Mouse (Mus musculus) yolk sac, embryonic 10.5 days (tissue): Measurements from ENCODE around the gene Nphp4.

Source experiments
- DNase-seq: peaks from one replicate; pipeline ENCODE4 v3.0.0-alpha.2; 2017; ENCODE audit warnings: low spot score

The Nphp4 gene

DNA sequence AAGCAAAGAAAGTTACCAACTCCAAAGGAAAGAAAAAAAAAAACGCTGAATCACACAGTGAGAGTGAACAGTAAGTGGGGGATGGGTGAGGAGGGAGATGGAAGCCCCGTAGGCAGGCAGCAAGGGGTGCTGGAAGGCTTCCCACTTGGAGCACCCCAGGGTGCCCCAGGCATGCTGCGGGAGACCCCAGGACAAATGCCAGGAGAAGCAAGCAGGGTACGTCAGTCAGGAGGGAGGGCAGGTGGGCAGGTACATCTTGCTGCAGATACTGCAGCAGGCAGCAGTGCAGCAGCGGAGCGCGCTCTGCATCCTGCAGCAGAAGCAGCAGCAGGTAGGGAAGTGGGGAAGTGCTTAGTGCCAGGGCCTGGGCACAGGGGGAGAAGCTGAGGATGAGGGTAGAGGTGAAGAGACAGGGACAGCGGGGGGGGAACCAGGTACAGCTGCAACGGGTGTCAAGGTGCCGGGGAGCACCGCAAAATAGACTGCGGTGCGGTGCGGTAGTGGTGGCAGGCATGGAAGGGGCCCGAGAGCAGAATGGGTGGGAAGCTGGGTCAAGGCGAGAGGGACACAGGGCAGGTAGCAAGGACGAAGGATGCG lies at the start of gene Nphp4:
TSS of gene Nphp4 (plus strand) at position 280 of the 597 bp plus-strand sequence.
- DNase-seq: no peak

DNA sequence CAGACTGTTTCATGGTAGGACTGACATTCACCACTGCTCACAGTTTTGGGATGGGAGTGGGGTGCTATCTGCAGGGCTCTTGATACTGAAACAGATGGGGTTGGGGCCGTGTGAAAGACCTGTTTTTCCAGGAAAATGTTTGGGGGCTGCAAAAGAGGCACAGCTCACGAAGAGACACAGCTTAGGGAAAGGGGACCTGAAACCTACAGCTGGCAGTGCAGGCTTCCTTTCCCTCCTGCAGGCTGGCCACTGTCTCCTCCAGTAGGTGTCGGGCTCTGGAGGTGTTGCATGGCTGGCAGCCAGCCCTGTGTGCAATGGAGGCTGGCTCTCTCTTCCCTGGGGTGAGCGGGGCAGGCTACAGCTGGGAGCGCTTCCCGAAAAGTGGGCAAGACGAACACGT lies 48.2 kb upstream of the Nphp4 start:
- no peak for DNase-seq

GRCm38 (mm10) chr4:152432308-152432707 lies 44.2 kb upstream of the Nphp4 start:
- no peak for DNase-seq

DNA sequence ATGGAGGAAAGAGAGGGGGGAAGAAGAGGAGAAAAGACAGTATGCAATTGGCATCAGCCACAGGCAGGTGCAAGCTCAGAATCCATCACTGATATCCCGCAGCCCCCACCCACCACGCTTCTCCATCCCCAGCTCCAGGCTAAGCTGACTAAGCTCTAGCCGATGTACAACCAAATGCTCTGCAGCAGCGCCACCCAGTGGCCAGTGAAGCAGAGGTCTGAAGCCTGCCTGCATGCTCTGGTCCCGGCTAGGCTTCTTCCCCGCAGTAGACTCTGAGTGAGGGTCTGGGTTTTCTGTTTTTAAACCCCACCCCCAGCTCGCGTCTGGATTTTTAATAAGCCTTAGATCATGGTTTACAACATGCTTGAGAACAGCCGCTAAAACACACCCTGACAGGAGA lies 41.7 kb upstream of the Nphp4 start:
- peak; percentile 67 for DNase-seq

DNA sequence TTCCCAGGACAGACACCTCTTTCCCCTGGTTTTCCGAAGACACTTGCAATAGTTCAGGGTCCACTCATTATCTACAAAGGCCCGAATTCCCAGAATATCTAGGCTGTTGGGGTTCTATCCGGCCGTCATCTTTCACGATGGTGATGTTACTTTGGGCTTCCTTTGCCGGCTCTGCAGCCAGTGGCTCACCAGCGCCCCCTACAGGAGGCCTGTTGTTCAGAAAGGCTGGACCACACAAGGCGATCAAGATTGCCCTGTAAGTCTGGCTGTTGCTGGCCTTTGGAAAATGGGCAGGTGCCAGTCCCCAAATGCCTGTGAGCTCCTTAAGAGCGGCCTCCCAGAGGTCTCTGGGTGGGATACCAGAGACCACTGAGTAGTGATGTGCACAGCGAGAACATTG lies 41.3 kb upstream of the Nphp4 start:
- peak; percentile 11 for DNase-seq

DNA sequence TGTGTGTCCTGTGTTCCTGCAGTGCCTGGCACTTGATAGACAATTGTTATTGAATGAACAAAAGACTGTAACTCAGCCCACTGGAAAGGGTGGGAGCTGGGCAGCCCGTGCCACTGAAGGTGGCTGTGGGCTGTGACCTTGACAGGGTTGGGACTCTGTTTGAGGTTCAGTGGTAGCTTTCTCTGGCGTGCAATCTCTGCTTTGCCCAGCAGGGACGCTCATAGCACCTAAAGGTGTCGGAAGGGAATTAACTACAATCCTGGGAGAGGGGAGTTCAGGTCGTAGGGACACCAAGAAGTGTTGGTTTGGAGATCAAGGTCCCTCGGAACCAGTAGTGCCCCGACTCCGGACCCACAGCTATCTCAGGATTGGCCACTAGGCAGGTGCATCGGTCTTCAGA lies 35.6 kb upstream of the Nphp4 start:
- DNase-seq: no peak

DNA sequence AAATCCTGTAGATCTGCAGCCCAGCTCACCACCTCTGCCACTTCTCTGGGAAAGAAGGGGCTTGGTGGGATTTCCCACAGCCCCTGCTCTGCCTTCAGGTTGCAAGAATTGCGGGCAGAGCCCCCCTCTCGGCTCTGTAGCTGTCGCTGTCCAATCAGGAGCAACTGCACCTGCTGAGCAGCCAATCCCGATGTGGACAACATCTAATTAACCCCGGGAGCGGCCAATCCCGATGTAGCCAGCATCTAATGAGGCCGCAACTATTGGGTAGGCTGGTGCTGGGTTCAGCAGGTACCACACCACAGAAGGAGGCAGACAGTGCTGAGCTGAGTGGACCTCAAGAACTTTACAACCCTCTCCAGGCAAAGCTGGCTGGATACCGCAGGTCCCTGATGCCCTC lies 35.0 kb upstream of the Nphp4 start:
- no peak for DNase-seq

DNA sequence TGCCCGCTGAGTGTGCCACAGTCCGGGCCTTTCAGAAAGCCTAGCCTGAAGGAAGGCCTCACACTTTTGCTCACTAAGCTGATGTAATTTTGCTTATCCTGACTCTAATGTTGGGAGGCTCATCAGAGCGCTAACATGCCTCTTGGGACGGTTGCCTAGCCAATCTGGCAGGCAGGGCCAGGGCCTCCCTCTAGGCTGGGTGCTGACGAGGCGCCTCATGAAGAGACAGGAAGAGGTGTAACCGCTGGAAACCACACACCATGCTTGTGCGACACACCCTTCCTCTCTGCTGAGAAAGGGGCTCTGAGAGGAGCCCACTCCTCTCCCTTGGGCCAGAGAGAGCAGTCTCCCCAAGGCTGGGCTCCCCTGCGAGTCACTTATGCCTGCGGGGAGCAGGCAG lies 30.3 kb upstream of the Nphp4 start:
- DNase-seq: no peak

- no peak for DNase-seq
Observed at GRCm38 (mm10) chr4:152447731-152448665, 28.5 kb upstream of the Nphp4 start.

GRCm38 (mm10) chr4:152448666-152449018 lies 27.9 kb upstream of the Nphp4 start:
- no peak for DNase-seq

DNA sequence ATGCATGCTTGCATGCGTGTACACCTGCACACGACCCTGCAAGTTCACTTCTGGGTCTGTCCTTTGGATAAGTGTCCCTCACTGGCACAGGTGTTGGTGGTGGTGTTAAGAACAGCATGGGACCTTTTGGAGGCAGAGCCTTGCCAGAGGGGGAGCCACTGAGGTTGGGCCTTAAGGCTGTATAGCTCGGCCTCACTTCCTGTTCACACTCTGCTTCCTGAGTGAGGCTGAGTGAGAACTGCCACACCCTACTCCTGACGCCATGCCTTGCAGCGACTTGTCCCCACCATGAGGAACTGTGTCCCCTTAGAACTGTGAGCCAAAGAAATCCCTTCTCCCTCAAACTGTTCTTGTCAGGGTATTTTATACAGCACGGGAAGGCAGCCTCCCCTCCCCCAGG lies 25.1 kb upstream of the Nphp4 start:
- DNase-seq: no peak

DNA sequence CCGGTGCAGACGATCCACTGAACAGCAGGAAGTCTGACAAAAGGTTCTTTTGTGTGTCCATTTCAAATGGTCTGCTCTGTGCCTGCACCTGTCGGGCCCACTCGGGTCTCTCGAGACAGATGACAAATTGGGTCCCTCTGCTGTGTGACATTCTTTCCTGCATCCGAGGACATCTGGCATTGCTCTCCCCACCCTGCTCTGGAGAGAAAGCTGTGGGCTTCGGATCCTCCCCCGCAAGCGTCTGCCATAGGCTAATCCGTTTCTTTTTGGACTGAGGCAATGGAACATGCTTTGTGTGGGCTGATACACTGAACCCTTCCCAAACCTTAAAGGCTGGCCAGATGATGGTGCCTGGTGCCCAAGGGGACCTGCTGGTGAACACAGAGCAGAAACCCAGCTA lies 23.4 kb upstream of the Nphp4 start:
- no peak for DNase-seq

GRCm38 (mm10) chr4:152454153-152454552 lies 22.4 kb upstream of the Nphp4 start:
- DNase-seq: no peak

GRCm38 (mm10) chr4:152456609-152457008 lies 19.9 kb upstream of the Nphp4 start:
- no peak for DNase-seq

- no peak for DNase-seq
Observed at GRCm38 (mm10) chr4:152457673-152458072, 18.8 kb upstream of the Nphp4 start.

GRCm38 (mm10) chr4:152462516-152462915 lies 14.0 kb upstream of the Nphp4 start:
- no peak for DNase-seq

DNA sequence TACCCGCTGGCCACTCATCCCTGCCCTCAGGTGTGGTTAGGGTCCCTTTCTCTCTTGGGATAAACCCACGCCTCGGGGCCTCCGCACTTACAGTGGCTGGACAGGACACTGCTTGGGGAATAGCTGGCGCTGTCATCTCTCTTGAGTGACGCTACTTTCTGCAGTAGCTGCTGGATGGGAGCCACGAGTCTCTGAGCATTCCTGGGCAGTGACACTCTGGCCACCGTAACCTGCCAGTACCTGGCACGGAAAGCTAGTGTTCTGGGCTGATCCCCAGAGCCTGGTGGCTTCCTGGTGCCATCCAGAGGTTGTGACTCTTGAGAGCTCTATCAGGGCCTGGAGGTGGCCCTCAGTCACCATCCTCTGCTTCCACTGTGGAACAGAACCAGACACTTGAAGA lies 13.4 kb upstream of the Nphp4 start:
- no peak for DNase-seq

- no peak for DNase-seq
Observed at GRCm38 (mm10) chr4:152465116-152465515, 11.4 kb upstream of the Nphp4 start.

DNA sequence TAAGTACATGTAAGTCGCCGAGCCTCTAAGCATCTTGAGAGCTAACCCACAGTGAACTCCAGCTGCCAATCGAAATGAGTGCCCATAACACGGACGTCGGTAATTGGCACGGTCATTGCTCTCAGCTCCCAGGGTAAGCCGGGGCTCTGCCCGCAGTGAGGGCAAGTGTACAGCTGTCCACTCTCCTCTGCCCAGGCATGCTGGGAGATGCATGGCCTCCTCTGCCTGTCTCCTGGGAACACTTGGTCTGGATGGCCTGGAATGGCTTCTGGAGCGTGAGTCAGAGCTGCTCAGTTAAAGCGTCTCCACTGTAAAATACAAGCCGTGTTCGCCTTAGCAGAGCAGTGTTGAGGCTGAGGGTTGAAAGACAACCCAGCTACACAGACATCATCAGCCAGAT lies 9.9 kb upstream of the Nphp4 start:
- no peak for DNase-seq

DNA sequence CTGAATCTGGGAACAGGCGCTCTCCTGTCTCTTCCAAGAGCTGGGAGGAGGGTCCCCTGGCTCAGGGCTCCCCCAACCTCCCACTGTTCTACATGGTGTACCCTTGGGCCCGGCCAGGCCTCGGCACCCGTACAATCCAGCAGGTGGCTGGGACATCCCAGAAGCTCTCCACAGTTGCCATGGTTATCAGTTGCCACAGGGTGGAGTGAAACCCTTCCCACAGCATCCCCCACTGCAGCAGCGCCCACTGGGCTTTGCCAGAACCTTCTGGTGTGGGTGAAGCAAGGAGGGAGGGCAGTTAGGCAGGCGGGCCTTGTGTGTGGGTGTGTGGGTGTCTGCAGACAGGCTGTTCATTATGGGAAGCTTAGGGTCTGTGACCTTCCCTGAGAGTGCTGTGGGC lies 8.6 kb upstream of the Nphp4 start:
- DNase-seq: no peak

GRCm38 (mm10) chr4:152475941-152476340 lies 565 bp upstream of the Nphp4 start:
- no peak for DNase-seq

DNA sequence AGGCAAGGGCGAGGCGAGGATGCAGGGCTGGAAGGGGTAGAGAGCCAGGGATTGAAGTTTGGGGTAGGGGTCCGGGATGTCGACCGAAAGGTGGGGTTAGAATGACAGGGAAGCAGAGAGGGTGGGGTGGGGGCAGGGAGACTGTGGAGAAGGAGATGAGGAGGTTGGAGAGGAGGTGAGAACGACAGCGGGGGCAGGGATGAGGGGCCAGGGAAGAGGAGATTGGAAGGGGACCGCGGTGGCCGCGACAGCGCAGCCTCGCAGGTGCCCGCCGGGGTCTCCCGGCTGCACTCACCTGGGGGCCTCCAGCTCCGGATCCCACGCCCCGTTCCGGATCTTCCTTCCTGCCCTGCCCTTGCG lies 580 bp downstream of the Nphp4 start:
- no peak for DNase-seq

DNA sequence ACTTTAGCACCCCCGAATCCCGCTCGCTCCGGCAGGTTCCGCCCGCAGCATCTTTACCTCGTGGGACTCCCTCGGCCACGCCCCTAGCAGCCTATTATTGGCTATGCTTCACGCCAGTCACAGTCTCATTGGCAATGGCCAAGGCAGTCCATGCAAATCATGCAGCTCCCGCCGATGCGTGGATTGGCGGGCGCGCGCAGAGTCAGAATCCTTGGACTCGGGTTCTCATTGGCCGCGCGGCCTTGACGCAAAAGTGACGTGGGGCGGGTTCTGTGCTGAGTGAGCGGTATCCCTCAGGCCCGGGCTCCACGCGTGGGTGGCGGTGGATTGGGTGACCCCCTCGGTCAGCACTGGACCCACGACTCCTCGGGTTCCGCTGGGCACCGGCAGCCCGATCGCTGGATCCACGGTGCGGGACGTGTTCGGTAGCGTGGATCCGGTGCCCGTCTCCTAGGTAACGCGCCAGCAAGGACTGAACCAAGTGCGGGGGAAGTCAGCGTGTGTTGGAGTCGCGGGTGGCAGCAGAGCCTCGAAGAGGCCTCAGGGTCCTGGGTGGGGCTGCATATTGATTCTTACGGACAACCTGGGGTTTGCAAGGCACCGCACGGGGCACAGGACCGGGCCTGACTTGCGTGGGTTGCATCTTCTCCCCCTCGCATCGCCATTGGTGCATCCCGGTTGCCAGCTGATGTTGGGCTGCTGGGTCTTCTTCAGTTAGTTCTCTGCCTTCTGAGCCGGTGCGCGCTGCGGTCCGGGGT lies 1.1 kb downstream of the Nphp4 start, which contains the start of gene Kcnab2:
TSS of gene Kcnab2 (minus strand) at position 406 of the 758 bp plus-strand sequence.
- DNase-seq: peak; percentile 91
